Mouse (Mus musculus): ENCODE data around the gene Myl4. TPM values are rescaled to one million over a fixed set of nuclear protein-coding genes. Genes with fewer than 3 reads are reported as not detected.

Gene Myl4
- polyA plus RNA-seq, 1 experiment from 2014 or later, result 80.4 TPM

DNA sequence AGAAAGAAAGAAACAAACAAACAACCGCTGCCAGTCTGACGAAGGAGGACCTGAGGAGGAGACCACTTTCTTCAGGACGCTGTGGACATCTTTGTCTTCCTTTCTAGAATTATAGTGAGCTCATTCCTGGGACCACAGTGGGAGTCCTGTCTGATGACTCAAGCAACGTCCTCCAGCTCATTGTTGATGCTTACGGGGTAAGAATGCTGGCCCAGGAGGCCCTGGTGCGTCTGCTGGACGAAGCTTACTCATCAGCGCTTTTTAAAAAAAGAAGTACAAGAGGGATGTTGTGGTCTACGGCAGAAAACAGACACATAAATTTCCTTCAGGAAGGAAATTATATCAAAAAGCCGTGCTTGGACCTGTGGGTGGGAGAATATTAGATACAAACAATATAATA lies 90.4 kb downstream of the Myl4 start:
- Histone ChIP-seq H3K36me3 (ENCODE audit: insufficient read depth, low read length) (no peaks in the 10 kb centered on the region), H3K27me3 (replicated peaks; ENCODE audit: insufficient read depth, low read length) (no peaks in the 10 kb centered on the region), H3K4me1 (ENCODE audit: insufficient read depth, low read depth, low read length) (no peaks in the 10 kb centered on the region), H3K27ac (ENCODE audit: low read length) (no peak overlapping the region), H3K9ac (replicated peaks; ENCODE audit: low read depth) (no peak overlapping the region), H3K4me3 (ENCODE audit: low read depth, low read length) (no peak overlapping the region), H3K9me3 (ENCODE audit: low read length) (no peaks in the 10 kb centered on the region), H3K4me2 (replicated peaks; ENCODE audit: low read depth, low read length) (no peak overlapping the region)
- TF ChIP-seq EP300 (IDR thresholded peaks at IDR 0.05), result no peak
- TF ChIP-seq CTCF (IDR thresholded peaks at IDR 0.05), result no peak
- WGBS, result 67% methylated on average over 10 of the region's 10 CpGs
- DNase-seq (ENCODE audit: low spot score) (no peak), ATAC-seq (no peak)

DNA sequence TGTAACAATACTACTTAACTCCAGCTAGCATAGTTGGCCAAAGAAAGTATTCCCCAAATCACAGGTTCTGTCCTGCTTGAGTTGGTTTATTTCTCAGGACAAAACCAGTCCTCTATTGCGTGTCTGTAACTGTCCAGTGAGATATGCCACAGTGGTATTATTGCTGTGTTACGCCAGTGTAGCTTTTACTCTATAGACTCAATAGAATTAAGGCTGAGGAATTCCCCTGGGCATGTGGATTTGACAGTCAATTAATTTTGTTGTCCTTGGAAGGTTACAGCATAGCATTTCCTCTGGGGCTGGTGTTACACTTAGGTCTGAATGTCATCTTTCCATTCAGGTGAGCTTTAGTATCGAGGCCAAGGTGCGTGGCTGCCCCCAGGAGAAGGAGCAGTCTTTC lies 92.8 kb downstream of the Myl4 start:
- Histone ChIP-seq H3K4me3 (ENCODE audit: low read depth, low read length) (no peak overlapping the region), H3K4me1 (ENCODE audit: insufficient read depth, low read depth, low read length) (no peaks in the 10 kb centered on the region), H3K4me2 (replicated peaks; ENCODE audit: low read depth, low read length) (no peak overlapping the region), H3K36me3 (ENCODE audit: insufficient read depth, low read length) (no peaks in the 10 kb centered on the region), H3K9me3 (ENCODE audit: low read length) (no peaks in the 10 kb centered on the region), H3K27ac (ENCODE audit: low read length) (no peak overlapping the region), H3K27me3 (replicated peaks; ENCODE audit: insufficient read depth, low read length) (no peaks in the 10 kb centered on the region), H3K9ac (replicated peaks; ENCODE audit: low read depth) (no peak overlapping the region)
- WGBS, result 91% methylated on average over 4 of the region's 4 CpGs
- TF ChIP-seq EP300 (IDR thresholded peaks at IDR 0.05) (no peak), CTCF (IDR thresholded peaks at IDR 0.05) (no peak)
- no peak for ATAC-seq
- no peak for DNase-seq (ENCODE audit: low spot score)

Other genes with a start within 250 kb of the Myl4 start
- gene Kansl1, start 81.8 kb upstream of the Myl4 start, polyA plus RNA-seq (2015; fragmentation: Nextera tagmentation; extraction: Ambion mirVana), result 11.0 and 12.8 TPM in 2 replicates
- gene Cdc27, start within 50 bp of the Myl4 start, polyA plus RNA-seq (2015; fragmentation: Nextera tagmentation; extraction: Ambion mirVana), result 18.4 and 20.0 TPM in 2 replicates
- 6.9 and 7.1 TPM in 2 replicates for gene Itgb3, start 57.3 kb downstream of the Myl4 start, polyA plus RNA-seq (2015; fragmentation: Nextera tagmentation; extraction: Ambion mirVana)
- gene Gm11639, start 135.0 kb downstream of the Myl4 start, polyA plus RNA-seq (2015; fragmentation: Nextera tagmentation; extraction: Ambion mirVana), result 0.01 TPM in 2 replicates